Mouse (Mus musculus) CH12.LX (cell line): ENCODE measurements around the gene Smim27. TPM values are rescaled to one million over a fixed set of nuclear protein-coding genes. Genes with fewer than 3 reads are reported as not detected.
A peak's percentile ranks its signal among the peaks of the same experiment; 100 is the strongest.

ENCODE experiments used
- DNase-seq: peaks from one replicate; pipeline ENCODE4 v3.0.0-alpha.2; 2013; ENCODE audit errors: extremely low read depth
- H3K27ac ChIP-seq: 2 replicates; pipeline ENCODE4 v1.5.1; 2012; ENCODE audit warnings: low read depth, mild to moderate bottlenecking, control low read depth, moderate library complexity; ENCODE audit not compliant: insufficient read depth
- H3K27me3 ChIP-seq: replicated peaks from 2 replicates; pipeline ENCODE3; 2012; ENCODE audit warnings: inconsistent platforms
- H3K36me3 ChIP-seq, 2 experiments: replicated peaks in 1 of 2; 2 replicates each; pipeline versions ENCODE3 to v1.6.1; 2012; ENCODE audit warnings: inconsistent platforms in 1 of 2, low read length in 1 of 2, mild to moderate bottlenecking in 1 of 2, mixed read lengths in 1 of 2, moderate library complexity in 1 of 2; ENCODE audit not compliant: control insufficient read depth in 1 of 2, insufficient read depth in 1 of 2
- H3K4me1 ChIP-seq, 2 experiments: 2 replicates each; pipeline ENCODE4 v1.6.1; 2012; ENCODE audit warnings: inconsistent platforms in 1 of 2, moderate library complexity in 1 of 2; ENCODE audit not compliant: insufficient read depth in 2 of 2, control insufficient read depth in 1 of 2
- H3K4me2 ChIP-seq: 2 replicates; pipeline ENCODE4 v1.6.1; 2012; ENCODE audit warnings: low read depth, mild to moderate bottlenecking, control low read depth; ENCODE audit not compliant: poor library complexity, insufficient read depth, severe bottlenecking
- H3K4me3 ChIP-seq, 3 experiments: fragments of 150-350 bp in 1 of 3; sonication (generic) in 1 of 3; replicated peaks in 1 of 3; 2 replicates each; pipeline versions ENCODE3 to v1.5.1; 2011 to 2012; ENCODE audit warnings: low read depth in 2 of 3, low read length in 2 of 3, mild to moderate bottlenecking in 2 of 3, moderate library complexity in 2 of 3, control low read depth in 1 of 3, improper control_type of control experiment in 1 of 3, inconsistent platforms in 1 of 3, mixed read lengths in 1 of 3; ENCODE audit not compliant: poor library complexity in 1 of 3
- H3K79me2 ChIP-seq: replicated peaks from 2 replicates; pipeline ENCODE4 v1.6.1; 2012; ENCODE audit warnings: mild to moderate bottlenecking, moderate library complexity; ENCODE audit not compliant: control insufficient read depth, poor library complexity, insufficient read depth, severe bottlenecking; ENCODE audit errors: extremely low read depth
- H3K9ac ChIP-seq: 2 replicates; pipeline ENCODE4 v1.6.1; 2012; ENCODE audit warnings: low read depth, mild to moderate bottlenecking, control low read depth, moderate library complexity; ENCODE audit not compliant: insufficient read depth
- H3K9me3 ChIP-seq: replicated peaks from 2 replicates; pipeline ENCODE3; 2012; ENCODE audit warnings: low read length, inconsistent platforms, mixed read lengths
- BHLHE40 ChIP-seq: IDR thresholded peaks from 2 replicates; pipeline ENCODE4 v1.6.1; 2011; ENCODE audit warnings: mild to moderate bottlenecking, low read depth, low read length, improper control_type of control experiment
- CHD1 ChIP-seq: IDR thresholded peaks from 2 replicates; pipeline ENCODE4 v1.6.1; 2012; ENCODE audit warnings: low read depth, low read length, improper control_type of control experiment, inconsistent platforms
- CHD2 ChIP-seq: IDR thresholded peaks from 2 replicates; pipeline ENCODE4 v1.6.1; 2011; ENCODE audit warnings: low read length, improper control_type of control experiment
- CTCF ChIP-seq, 2 experiments: IDR thresholded peaks in 1 of 2; conservative IDR thresholded peaks in 1 of 2; 2 replicates each; pipeline ENCODE4 v1.5.1; 2011 to 2012; ENCODE audit warnings: low read depth in 2 of 2, low read length in 2 of 2, improper control_type of control experiment in 1 of 2, inconsistent platforms in 1 of 2, mild to moderate bottlenecking in 1 of 2, moderate library complexity in 1 of 2
- E2F4 ChIP-seq: IDR thresholded peaks from 2 replicates; pipeline ENCODE4 v1.6.1; 2011; ENCODE audit warnings: low read depth, low read length, improper control_type of control experiment; ENCODE audit not compliant: insufficient replicate concordance
- ELF1 ChIP-seq: IDR thresholded peaks from 2 replicates; pipeline ENCODE4 v1.6.1; 2014; ENCODE audit warnings: low read depth, mild to moderate bottlenecking, inconsistent platforms, low read length, improper control_type of control experiment
- EP300 ChIP-seq: IDR thresholded peaks from 2 replicates; pipeline ENCODE4 v1.6.1; 2011; ENCODE audit warnings: low read length, improper control_type of control experiment
- ETS1 ChIP-seq: conservative IDR thresholded peaks from 2 replicates; pipeline ENCODE4 v1.6.1; 2012; ENCODE audit warnings: low read depth, mild to moderate bottlenecking, inconsistent platforms, low read length, improper control_type of control experiment, moderate library complexity
- GABPA ChIP-seq: IDR thresholded peaks from 2 replicates; pipeline ENCODE4 v1.6.1; 2012; ENCODE audit warnings: low read depth, low read length, improper control_type of control experiment, inconsistent platforms; ENCODE audit not compliant: insufficient replicate concordance
- HCFC1 ChIP-seq: IDR thresholded peaks from 2 replicates; pipeline ENCODE4 v1.6.1; 2012; ENCODE audit warnings: low read depth, mild to moderate bottlenecking, inconsistent platforms, low read length, improper control_type of control experiment
- IRF4 ChIP-seq: IDR thresholded peaks from 2 replicates; pipeline ENCODE4 v1.6.1; 2014; ENCODE audit warnings: low read depth, mild to moderate bottlenecking, inconsistent platforms, low read length, improper control_type of control experiment
- JUN ChIP-seq: IDR thresholded peaks from 2 replicates; pipeline ENCODE4 v1.6.1; 2011; ENCODE audit warnings: low read depth, mild to moderate bottlenecking, low read length, improper control_type of control experiment, moderate library complexity; ENCODE audit not compliant: insufficient read depth
- JUND ChIP-seq: conservative IDR thresholded peaks from 2 replicates; pipeline ENCODE4 v1.6.1; 2011; ENCODE audit warnings: low read depth, low read length, improper control_type of control experiment
- KAT2A ChIP-seq: IDR thresholded peaks from 2 replicates; pipeline ENCODE4 v1.6.1; 2012; ENCODE audit warnings: low read length, improper control_type of control experiment, inconsistent platforms; ENCODE audit not compliant: insufficient replicate concordance
- MAFK ChIP-seq: IDR thresholded peaks from 2 replicates; pipeline ENCODE4 v1.6.1; 2011; ENCODE audit warnings: low read length, improper control_type of control experiment; ENCODE audit not compliant: insufficient replicate concordance
- MAX ChIP-seq: IDR thresholded peaks from 2 replicates; pipeline ENCODE4 v1.6.1; 2011; ENCODE audit warnings: low read length, improper control_type of control experiment
- MAZ ChIP-seq: IDR thresholded peaks from 2 replicates; pipeline ENCODE4 v1.6.1; 2012; ENCODE audit warnings: low read depth, mild to moderate bottlenecking, inconsistent platforms, low read length, improper control_type of control experiment, moderate library complexity
- MEF2A ChIP-seq: IDR thresholded peaks from 2 replicates; pipeline ENCODE4 v1.6.1; 2014; ENCODE audit warnings: low read depth, mild to moderate bottlenecking, inconsistent platforms, low read length, improper control_type of control experiment, borderline replicate concordance
- MXI1 ChIP-seq: IDR thresholded peaks from 2 replicates; pipeline ENCODE4 v1.6.1; 2011; ENCODE audit warnings: mild to moderate bottlenecking, low read depth, low read length, improper control_type of control experiment
- MYC ChIP-seq: IDR thresholded peaks from 2 replicates; pipeline ENCODE4 v1.6.1; 2011; ENCODE audit warnings: low read depth, mild to moderate bottlenecking, improper control_type of control experiment, low read length
- NELFE ChIP-seq: IDR thresholded peaks from 2 replicates; pipeline ENCODE4 v1.6.1; 2011; ENCODE audit warnings: low read depth, low read length, improper control_type of control experiment
- NRF1 ChIP-seq: IDR thresholded peaks from 2 replicates; pipeline ENCODE4 v1.6.1; 2014; ENCODE audit warnings: low read depth, mild to moderate bottlenecking, inconsistent platforms, low read length, improper control_type of control experiment, moderate library complexity
- PAX5 ChIP-seq: IDR thresholded peaks from 2 replicates; pipeline ENCODE4 v1.6.1; 2012; ENCODE audit warnings: low read length, inconsistent platforms, mixed read lengths
- POLR2A ChIP-seq: IDR thresholded peaks from 2 replicates; pipeline ENCODE4 v1.6.1; 2011; ENCODE audit warnings: low read depth, mild to moderate bottlenecking, improper control_type of control experiment, low read length
- POLR2AphosphoS2 ChIP-seq: IDR thresholded peaks from 2 replicates; pipeline ENCODE4 v1.6.1; 2011; ENCODE audit warnings: low read depth, low read length, improper control_type of control experiment
- RAD21 ChIP-seq: IDR thresholded peaks from 2 replicates; pipeline ENCODE4 v1.6.1; 2011; ENCODE audit warnings: low read depth, mild to moderate bottlenecking, low read length, improper control_type of control experiment, moderate library complexity
- RCOR1 ChIP-seq: conservative IDR thresholded peaks from 2 replicates; pipeline ENCODE4 v1.6.1; 2012; ENCODE audit warnings: low read depth, mild to moderate bottlenecking, inconsistent platforms, low read length, improper control_type of control experiment
- SIN3A ChIP-seq: IDR thresholded peaks from 2 replicates; pipeline ENCODE4 v1.6.1; 2012; ENCODE audit warnings: low read length, improper control_type of control experiment, inconsistent platforms
- SMC3 ChIP-seq: IDR thresholded peaks from 2 replicates; pipeline ENCODE4 v1.6.1; 2011; ENCODE audit warnings: low read depth, low read length, improper control_type of control experiment
- TBP ChIP-seq: conservative IDR thresholded peaks from 2 replicates; pipeline ENCODE4 v1.6.1; 2011; ENCODE audit warnings: low read depth, low read length, improper control_type of control experiment
- TCF12 ChIP-seq: IDR thresholded peaks from 2 replicates; pipeline ENCODE4 v1.6.1; 2014; ENCODE audit warnings: low read depth, mild to moderate bottlenecking, inconsistent platforms, low read length, improper control_type of control experiment
- UBTF ChIP-seq: IDR thresholded peaks from 2 replicates; pipeline ENCODE4 v1.6.1; 2012; ENCODE audit warnings: low read depth, mild to moderate bottlenecking, inconsistent platforms, low read length, improper control_type of control experiment, moderate library complexity
- USF1 ChIP-seq: IDR thresholded peaks from 2 replicates; pipeline ENCODE4 v1.6.1; 2014; ENCODE audit warnings: low read depth, mild to moderate bottlenecking, inconsistent platforms, low read length, improper control_type of control experiment
- USF2 ChIP-seq: conservative IDR thresholded peaks from 2 replicates; pipeline ENCODE4 v1.6.1; 2011; ENCODE audit warnings: low read depth, low read length, improper control_type of control experiment
- ZC3H11A ChIP-seq: IDR thresholded peaks from 2 replicates; pipeline ENCODE4 v1.6.1; 2012; ENCODE audit warnings: low read depth, mild to moderate bottlenecking, inconsistent platforms, low read length, improper control_type of control experiment
- ZKSCAN1 ChIP-seq: IDR thresholded peaks from 2 replicates; pipeline ENCODE4 v1.6.1; 2012; ENCODE audit warnings: low read depth, inconsistent platforms, low read length, improper control_type of control experiment, borderline replicate concordance
- ZMIZ1 ChIP-seq: IDR thresholded peaks from 2 replicates; pipeline ENCODE4 v1.6.1; 2012; ENCODE audit warnings: low read depth, mild to moderate bottlenecking, inconsistent platforms, low read length, improper control_type of control experiment
- ZNF384 ChIP-seq: IDR thresholded peaks from 2 replicates; pipeline ENCODE4 v1.6.1; 2012; ENCODE audit warnings: low read depth, low read length, improper control_type of control experiment, inconsistent platforms
- dilution Hi-C: fragments of 300-500 bp; cut with MboI; formaldehyde crosslinking; loops from 2 replicates; pipeline ENCODE4 v1.14.3; 2020; ENCODE audit warnings: low sequenced_read_pairs; ENCODE audit not compliant: extremely low pct_unique_long_range_greater_than_20kb, extremely low pct_ligation_motif_present
- in situ Hi-C: fragments of 300-500 bp; cut with MboI; formaldehyde crosslinking; loops from 3 replicates; pipeline ENCODE4 v1.14.3; 2019; ENCODE audit warnings: low sequenced_read_pairs, low pct_ligation_motif_present, low pct_unique_long_range_greater_than_20kb, mixed read lengths
- polyA plus RNA-seq: library from polyadenylated mRNA; unstranded; fragments of >175 nt; gene quantifications from 2 replicates; pipeline ENCODE4 v1.2.1, GENCODE M21; 2012; ENCODE audit warnings: low read depth; ENCODE audit not compliant: insufficient read length
- total RNA-seq, 2 experiments: library from RNA; depleted of rRNA; stranded (reverse); fragments of 300-350 nt in 1 of 2; fragments of >200 nt in 1 of 2; gene quantifications; 2 replicates each; pipeline ENCODE4 v1.2.3; 2012 to 2014

Smim27 gene
- total and polyA plus RNA-seq, 3 experiments: 1.6 to 9.7 (median 6.5) TPM

GRCm38 (mm10) chr4:40268204-40268813 lies 1.1 kb upstream of the Smim27 start:
- peaks cover 50% of the 10 kb centered on the region for H3K79me2 ChIP-seq
- no peaks in the 10 kb centered on the region for H3K27me3 ChIP-seq
- dilution Hi-C loops (no loop called here), in situ Hi-C loops (no loop called here)
- H3K9ac ChIP-seq: peak overlapping the region; percentile 83
- peak overlapping the region; percentile 94; the same call in 1 of the 2 replicates for H3K27ac ChIP-seq
- H3K9me3 ChIP-seq: no peaks in the 10 kb centered on the region
- peaks cover 22 to 64% of the 10 kb centered on the region in 2 experiments for H3K36me3 ChIP-seq
- H3K4me1 ChIP-seq: peaks cover 3 to 37% of the 10 kb centered on the region in 2 experiments; a peak in 2 of 4 replicates
- peak overlapping the region; percentile 17; the same call in 1 of the 2 replicates for H3K4me2 ChIP-seq
- DNase-seq: peak; percentile 82
- no peak for TF ChIP-seq ZC3H11A
- TF ChIP-seq TBP: no peak
- TF ChIP-seq SMC3: no peak
- no peak for TF ChIP-seq PAX5
- TF ChIP-seq CHD2: peak; percentile 86
- TF ChIP-seq GABPA: no peak
- no peak for TF ChIP-seq NELFE
- no peak for TF ChIP-seq UBTF
- TF ChIP-seq HCFC1: peak; percentile 55
- TF ChIP-seq E2F4: no peak
- TF ChIP-seq IRF4: no peak
- TF ChIP-seq CTCF (conservative IDR thresholded peaks at IDR 0.05 in 1 of 2, IDR thresholded peaks at IDR 0.05 in 1 of 2; ENCODE audit: low read depth in 2 of 2, low read length in 2 of 2): peak in 1 of 2 experiments; percentile 25; a peak in 2 of 4 replicates
- no peak for TF ChIP-seq USF2
- no peak for TF ChIP-seq ELF1
- TF ChIP-seq RCOR1: no peak
- no peak; the same call in 1 of the 2 replicates for TF ChIP-seq MAX
- no peak; the same call in 1 of the 2 replicates for TF ChIP-seq MEF2A
- TF ChIP-seq MYC: no peak
- no peak for TF ChIP-seq CHD1
- no peak for TF ChIP-seq MAFK
- no peak for TF ChIP-seq RAD21
- no peak for TF ChIP-seq JUN
- peak; percentile 50; the same call in 1 of the 2 replicates for TF ChIP-seq ZMIZ1
- no peak for TF ChIP-seq USF1
- TF ChIP-seq MAZ: 0 out of 2 replicates have a peak, but pooled peaks have one; percentile 54
- peak; percentile 90 for TF ChIP-seq NRF1
- no peak for TF ChIP-seq ZNF384
- peak; percentile 68; the same call in 1 of the 2 replicates for TF ChIP-seq MXI1
- TF ChIP-seq JUND: no peak
- no peak for TF ChIP-seq EP300
- TF ChIP-seq POLR2A: peak; percentile 53; the same call in 1 of the 2 replicates
- peak; percentile 53; the same call in 1 of the 2 replicates for TF ChIP-seq BHLHE40
- TF ChIP-seq TCF12: peak; percentile 43; the same call in 1 of the 2 replicates
- no peak for TF ChIP-seq ETS1
- no peak for TF ChIP-seq POLR2AphosphoS2
- TF ChIP-seq SIN3A: peak; percentile 69
- TF ChIP-seq KAT2A: no peak
- no peak for TF ChIP-seq ZKSCAN1
- peak overlapping the region; percentile 84 to 94 (median 87) for H3K4me3 ChIP-seq
